Mouse (Mus musculus): ENCODE results near the gene Uchl4.

GRCm38 (mm10) chr9:64225805-64226204, 9.2 kb upstream of the Uchl4 start:
- TF ChIP-seq POLR2A (IDR thresholded peaks at IDR 0.05; ENCODE audit: control insufficient read depth, low read depth, low read length), result no peak
- no peak for TF ChIP-seq CTCF (IDR thresholded peaks at IDR 0.05; ENCODE audit: control insufficient read depth, insufficient read depth, insufficient replicate concordance, low read depth, low read length)
